18 mouse cellular contexts compared by ENCODE assay signal in genomic region chr13:25127806-25128205, GRCm38 (mm10).
DNase-seq lines count a peak whose midpoint lies in the region; ATAC-seq and TF ChIP-seq lines count a peak whose summit lies in the region.
"Had no signal": no experiment of that assay in that cellular context is flagged by ENCODE, and none has a peak within 500 bp of the region (broad histone marks: within the 10 kb centered on the region; RNA-seq: fewer than 3 reads in every experiment).

No protein-coding gene starts in this region.

- TF ChIP-seq CTCF in left cerebral cortex, adult 2 months (IDR thresholded peaks at IDR 0.05), result no peak

- H3K27ac ChIP-seq in left cerebral cortex, adult 2 months, result peak overlapping the region; percentile 80
- H3K27ac ChIP-seq: embryonic facial prominence, embryonic 10.5 days; embryonic facial prominence, embryonic 12.5 days; forebrain, embryonic 13.5 days had no signal

- peak; percentile 81 for ATAC-seq in frontal cortex, adult (ENCODE audit: low TSS enrichment)
- ATAC-seq: forebrain, embryonic 13.5 days; forebrain, embryonic 16.5 days had no signal

- H3K4me3 ChIP-seq in left cerebral cortex, adult 2 months, result no peak overlapping the region
- H3K4me3 ChIP-seq: embryonic facial prominence, embryonic 10.5 days; embryonic facial prominence, embryonic 12.5 days; forebrain, embryonic 13.5 days had no signal

- DNase-seq in frontal cortex, postnatal 10 days (ENCODE audit: low spot score in 2 of 2), result no peak
- no peak for DNase-seq in left cerebral cortex, adult 2 months (ENCODE audit: extremely low spot score in 1 of 2, low spot score in 2 of 2)
- DNase-seq in left cerebral cortex, postnatal 10 days (ENCODE audit: extremely low spot score in 1 of 2, low spot score in 2 of 2), result no peak
- DNase-seq in brain, adult 2 months (ENCODE audit: low read depth, low spot score), result peak; percentile 68
- peak; percentile 66 for DNase-seq in telencephalon, adult 2 months (ENCODE audit: low read depth, low spot score)
- DNase-seq in heart, postnatal 25 days (ENCODE audit: low spot score), result no peak
- DNase-seq: adrenal gland, adult 2 months; adrenal gland, postnatal 10 days; adrenal gland, postnatal 25 days; cerebellum, adult 11-12 months; cerebellum, adult 9-10 months; cerebellum, postnatal 10 days; cerebellum, postnatal 25 days had no signal

- intact Hi-C loops in left cerebral cortex, adult 2 months (cut with DNase I), result loop anchor here (1.0 to 5.0 kb wide), 3 partner anchors 124 to 550 kb away; no protein-coding TSS in a partner anchor
- intact Hi-C loops in left cerebral cortex, postnatal 10 days (cut with DNase I), result no loop called here
- intact Hi-C loops in heart, postnatal 25 days (cut with DNase I), result no loop called here

Comparison
In these comparisons a context has a peak if more than half of its experiments do, and no peak if none do; other contexts are left out.
1. DNase-seq: peak in brain, adult 2 months (single experiment) and telencephalon, adult 2 months (single experiment); none in frontal cortex, postnatal 10 days (0 of 2), left cerebral cortex, adult 2 months (0 of 2), left cerebral cortex, postnatal 10 days (0 of 2) and heart, postnatal 25 days (single experiment).